Mouse (Mus musculus): Measurements from ENCODE around the gene Grb10. TPM values are rescaled to one million over a fixed set of nuclear protein-coding genes. Genes with fewer than 3 reads are reported as not detected.

Grb10 gene
- polyA plus RNA-seq, 1 experiment, result 5.8 TPM

DNA sequence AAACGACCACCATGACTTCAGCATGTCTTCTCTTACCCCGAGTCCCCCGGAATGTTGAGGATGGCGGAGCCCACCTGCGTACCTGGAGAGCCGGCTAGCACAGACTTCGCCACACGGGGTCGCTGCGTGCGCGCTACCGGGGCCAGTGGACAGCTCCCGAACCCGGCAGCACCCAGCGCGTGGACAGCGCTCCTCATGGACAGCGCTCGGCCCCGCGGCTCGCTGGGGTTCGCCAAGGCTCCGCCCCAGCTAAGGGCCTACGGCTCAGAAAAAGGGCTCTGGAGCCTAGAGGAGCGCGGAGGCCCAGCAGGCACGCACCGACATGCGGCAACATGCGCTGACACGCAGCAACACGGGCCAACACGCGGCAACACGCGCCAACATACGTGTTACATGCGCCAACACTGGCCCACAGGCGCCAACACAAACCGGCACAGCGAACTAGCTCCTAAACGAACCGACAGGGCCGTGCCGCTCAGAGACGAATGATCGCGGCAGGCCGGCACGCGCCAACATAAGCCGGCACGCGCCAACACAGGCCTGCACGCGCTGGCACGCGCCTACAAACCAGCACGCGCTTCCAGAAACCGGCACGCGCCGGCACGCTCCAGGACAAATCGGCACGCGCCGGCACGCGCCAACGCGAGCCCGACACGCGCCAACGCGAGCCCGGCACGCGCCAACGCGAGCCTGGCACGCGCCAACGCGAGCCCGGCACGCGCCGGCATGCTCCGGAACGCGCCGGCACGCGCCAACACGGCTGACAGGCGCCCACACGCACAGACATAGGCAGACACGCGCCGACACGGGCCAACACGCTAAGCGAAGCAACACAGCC, 12.5 kb downstream of the Grb10 start:
- peak; percentile 18 for DNase-seq
- H3K27ac ChIP-seq (ENCODE audit: control insufficient read depth, insufficient read depth, low read length), result no peak overlapping the region
- TF ChIP-seq CTCF (IDR thresholded peaks at IDR 0.05; ENCODE audit: borderline replicate concordance, control insufficient read depth, extremely low read depth, insufficient read depth, low read length, poor library complexity) (0 out of 2 replicates have a peak, but pooled peaks have one; percentile 26), POLR2A (IDR thresholded peaks at IDR 0.05; ENCODE audit: control insufficient read depth, extremely low read depth, insufficient read depth, low read length, poor library complexity) (no peak)
- H3K4me3 ChIP-seq (ENCODE audit: control insufficient read depth, insufficient read depth, low read length), result no peak overlapping the region
- peaks cover 2% of the 10 kb centered on the region; the same call in 1 of the 2 replicates for H3K4me1 ChIP-seq (replicated peaks; ENCODE audit: control insufficient read depth, insufficient read depth, low read length)
- no peaks in the 10 kb centered on the region; the same call in 1 of the 2 replicates for H3K27me3 ChIP-seq (ENCODE audit: control insufficient read depth, insufficient read depth, low read length)
- WGBS, result 66% methylated on average over 108 of the region's 108 CpGs
- H3K36me3 ChIP-seq (ENCODE audit: control insufficient read depth, insufficient read depth, low read length), result no peaks in the 10 kb centered on the region

GRCm38 (mm10) chr11:12025392-12025755, 13.1 kb downstream of the Grb10 start:
- H3K4me1 ChIP-seq (replicated peaks; ENCODE audit: control insufficient read depth, insufficient read depth, low read length), result peaks cover 2% of the 10 kb centered on the region; the same call in 1 of the 2 replicates
- no peak overlapping the region for H3K4me3 ChIP-seq (ENCODE audit: control insufficient read depth, insufficient read depth, low read length)
- no peaks in the 10 kb centered on the region for H3K36me3 ChIP-seq (ENCODE audit: control insufficient read depth, insufficient read depth, low read length)
- DNase-seq, result no peak
- TF ChIP-seq POLR2A (IDR thresholded peaks at IDR 0.05; ENCODE audit: control insufficient read depth, extremely low read depth, insufficient read depth, low read length, poor library complexity) (no peak), CTCF (IDR thresholded peaks at IDR 0.05; ENCODE audit: borderline replicate concordance, control insufficient read depth, extremely low read depth, insufficient read depth, low read length, poor library complexity) (no peak)
- 52% methylated on average over 32 of the region's 32 CpGs for WGBS
- no peak overlapping the region for H3K27ac ChIP-seq (ENCODE audit: control insufficient read depth, insufficient read depth, low read length)
- no peaks in the 10 kb centered on the region; the same call in 1 of the 2 replicates for H3K27me3 ChIP-seq (ENCODE audit: control insufficient read depth, insufficient read depth, low read length)

DNA sequence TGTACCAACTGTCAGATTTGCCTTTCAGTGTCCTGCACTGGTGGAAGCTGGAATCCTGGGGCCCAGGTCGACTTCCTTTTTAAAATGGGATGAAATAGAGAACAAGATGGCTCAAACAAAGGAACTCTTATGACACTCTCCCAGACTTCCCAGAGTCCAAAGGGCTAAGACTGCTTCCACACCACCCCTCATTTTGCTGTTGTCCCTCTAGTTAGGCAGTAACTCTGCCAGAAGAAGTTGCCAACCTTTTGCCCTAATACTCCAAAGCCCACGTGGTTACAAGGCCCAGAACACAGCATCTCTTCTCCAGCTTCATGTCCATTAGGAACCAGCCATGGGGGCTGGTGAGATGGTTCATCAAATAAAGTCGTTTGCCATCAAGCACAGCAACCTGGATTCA, 15.4 kb downstream of the Grb10 start:
- Histone ChIP-seq H3K27me3 (ENCODE audit: control insufficient read depth, insufficient read depth, low read length) (no peaks in the 10 kb centered on the region; the same call in 1 of the 2 replicates), H3K4me1 (replicated peaks; ENCODE audit: control insufficient read depth, insufficient read depth, low read length) (peaks cover 2% of the 10 kb centered on the region; the same call in 1 of the 2 replicates), H3K4me3 (ENCODE audit: control insufficient read depth, insufficient read depth, low read length) (no peak overlapping the region), H3K36me3 (ENCODE audit: control insufficient read depth, insufficient read depth, low read length) (no peaks in the 10 kb centered on the region), H3K27ac (ENCODE audit: control insufficient read depth, insufficient read depth, low read length) (no peak overlapping the region)
- TF ChIP-seq CTCF (IDR thresholded peaks at IDR 0.05; ENCODE audit: borderline replicate concordance, control insufficient read depth, extremely low read depth, insufficient read depth, low read length, poor library complexity) (no peak), POLR2A (IDR thresholded peaks at IDR 0.05; ENCODE audit: control insufficient read depth, extremely low read depth, insufficient read depth, low read length, poor library complexity) (no peak)
- no peak for DNase-seq
- 44% methylated on average over 3 of the region's 3 CpGs for WGBS

GRCm38 (mm10) chr11:12019651-12020050, 18.8 kb downstream of the Grb10 start:
- Histone ChIP-seq H3K27ac (ENCODE audit: control insufficient read depth, insufficient read depth, low read length) (no peak overlapping the region), H3K27me3 (ENCODE audit: control insufficient read depth, insufficient read depth, low read length) (no peaks in the 10 kb centered on the region)

DNA sequence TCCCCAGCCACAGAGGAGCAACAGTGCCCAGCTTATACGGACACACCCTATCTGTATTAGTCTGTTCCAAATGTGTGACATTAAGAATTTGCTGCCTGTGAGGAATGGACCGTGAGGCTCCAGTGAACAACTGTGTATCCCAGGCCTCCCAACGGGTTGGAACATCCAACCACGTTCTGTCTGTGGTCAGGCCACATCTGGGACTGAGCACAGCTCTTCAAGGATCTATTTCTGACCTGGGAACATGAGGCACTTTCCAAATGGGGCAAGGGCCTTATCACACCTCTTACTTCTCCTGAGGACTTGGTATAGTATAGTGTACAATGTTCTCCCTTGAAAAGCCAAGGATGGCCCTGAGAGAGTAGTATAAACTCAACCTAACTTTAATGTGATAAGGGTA, 19.9 kb downstream of the Grb10 start:
- no peak for TF ChIP-seq CTCF (IDR thresholded peaks at IDR 0.05; ENCODE audit: borderline replicate concordance, control insufficient read depth, extremely low read depth, insufficient read depth, low read length, poor library complexity)
- no peak for TF ChIP-seq POLR2A (IDR thresholded peaks at IDR 0.05; ENCODE audit: control insufficient read depth, extremely low read depth, insufficient read depth, low read length, poor library complexity)
- Histone ChIP-seq H3K4me3 (ENCODE audit: control insufficient read depth, insufficient read depth, low read length) (no peak overlapping the region), H3K36me3 (ENCODE audit: control insufficient read depth, insufficient read depth, low read length) (no peaks in the 10 kb centered on the region), H3K27me3 (ENCODE audit: control insufficient read depth, insufficient read depth, low read length) (no peaks in the 10 kb centered on the region), H3K4me1 (replicated peaks; ENCODE audit: control insufficient read depth, insufficient read depth, low read length) (no peaks in the 10 kb centered on the region), H3K27ac (ENCODE audit: control insufficient read depth, insufficient read depth, low read length) (no peak overlapping the region)
- DNase-seq, result no peak
- WGBS, result 90% methylated on average over 4 of the region's 4 CpGs

More at GRCm38 (mm10) chr11:12019651-12020050, 18.8 kb downstream of the Grb10 start:
- H3K36me3 ChIP-seq (ENCODE audit: control insufficient read depth, insufficient read depth, low read length), result no peaks in the 10 kb centered on the region
- H3K4me3 ChIP-seq (ENCODE audit: control insufficient read depth, insufficient read depth, low read length), result no peak overlapping the region
- no peak for DNase-seq
- WGBS, result 77% methylated on average over 1 of the region's 1 CpGs
- no peak for TF ChIP-seq POLR2A (IDR thresholded peaks at IDR 0.05; ENCODE audit: control insufficient read depth, extremely low read depth, insufficient read depth, low read length, poor library complexity)
- TF ChIP-seq CTCF (IDR thresholded peaks at IDR 0.05; ENCODE audit: borderline replicate concordance, control insufficient read depth, extremely low read depth, insufficient read depth, low read length, poor library complexity), result no peak
- H3K4me1 ChIP-seq (replicated peaks; ENCODE audit: control insufficient read depth, insufficient read depth, low read length), result no peaks in the 10 kb centered on the region

DNA sequence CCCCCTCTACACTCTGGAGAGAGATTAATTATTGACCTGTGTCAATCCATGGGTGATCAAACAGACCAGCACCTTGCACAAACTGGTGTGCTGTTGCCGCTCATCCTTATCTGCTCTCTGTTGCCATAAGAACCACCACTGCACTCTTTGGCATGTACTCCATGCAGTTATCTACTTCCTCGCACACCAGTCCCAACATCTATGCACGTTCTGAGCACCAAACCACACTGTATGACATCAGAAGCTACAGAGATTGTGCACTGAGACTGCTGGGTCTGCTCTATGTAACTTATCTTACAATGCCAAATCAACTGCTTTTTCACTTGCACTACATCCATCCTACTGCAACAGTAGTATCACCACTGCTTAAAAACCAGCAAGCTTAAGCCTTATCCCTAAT, 28.4 kb downstream of the Grb10 start:
- H3K27me3 ChIP-seq (ENCODE audit: control insufficient read depth, insufficient read depth, low read length), result no peaks in the 10 kb centered on the region
- H3K27ac ChIP-seq (ENCODE audit: control insufficient read depth, insufficient read depth, low read length), result no peak overlapping the region
- H3K4me1 ChIP-seq (replicated peaks; ENCODE audit: control insufficient read depth, insufficient read depth, low read length), result no peaks in the 10 kb centered on the region
- 81% methylated on average over 3 of the region's 3 CpGs for WGBS
- no peak for DNase-seq
- no peak overlapping the region for H3K4me3 ChIP-seq (ENCODE audit: control insufficient read depth, insufficient read depth, low read length)
- TF ChIP-seq CTCF (IDR thresholded peaks at IDR 0.05; ENCODE audit: borderline replicate concordance, control insufficient read depth, extremely low read depth, insufficient read depth, low read length, poor library complexity) (no peak), POLR2A (IDR thresholded peaks at IDR 0.05; ENCODE audit: control insufficient read depth, extremely low read depth, insufficient read depth, low read length, poor library complexity) (no peak)
- H3K36me3 ChIP-seq (ENCODE audit: control insufficient read depth, insufficient read depth, low read length), result no peaks in the 10 kb centered on the region

All from thymus, adult 2 months (tissue).